Mouse (Mus musculus) urinary bladder, postnatal 10 days (tissue): ENCODE results near the gene Clip3.

Experiments used
- DNase-seq: peaks from one replicate; pipeline ENCODE4 v3.0.0; 2022; ENCODE audit warnings: low spot score

Gene Clip3

GRCm38 (mm10) chr7:30291215-30292131, at the start of gene Clip3:
TSS of gene Clip3 (plus strand) at chr7:30291728.
- peak; percentile 40 for DNase-seq

GRCm38 (mm10) chr7:30251956-30252954, 39.3 kb upstream of the Clip3 start:
- no peak for DNase-seq

GRCm38 (mm10) chr7:30265041-30265440, 26.5 kb upstream of the Clip3 start:
- DNase-seq = no peak

- no peak for DNase-seq
These were observed 26.0 kb upstream of the Clip3 start for GRCm38 (mm10) chr7:30265531-30265930.

- no peak for DNase-seq
These were observed 25.6 kb upstream of the Clip3 start for GRCm38 (mm10) chr7:30265935-30266334.

- DNase-seq = no peak
These were observed 24.7 kb upstream of the Clip3 start for GRCm38 (mm10) chr7:30266780-30267179.

GRCm38 (mm10) chr7:30269641-30270040, 21.9 kb upstream of the Clip3 start:
- no peak for DNase-seq

GRCm38 (mm10) chr7:30274383-30274782, 17.1 kb upstream of the Clip3 start:
- DNase-seq = no peak

GRCm38 (mm10) chr7:30278911-30279310, 12.6 kb upstream of the Clip3 start:
- DNase-seq = no peak

- DNase-seq = no peak
These were observed 12.0 kb upstream of the Clip3 start for GRCm38 (mm10) chr7:30279536-30279935.

GRCm38 (mm10) chr7:30279951-30280669, 11.4 kb upstream of the Clip3 start, which contains the start of the genes Thap8 and Wdr62:
TSS of gene Thap8 (plus strand) at chr7:30280094.
TSS of gene Wdr62 (minus strand) at chr7:30280419.
- DNase-seq = peak; percentile 69

GRCm38 (mm10) chr7:30280670-30281138, 10.8 kb upstream of the Clip3 start:
- peak; percentile 62 for DNase-seq

GRCm38 (mm10) chr7:30281522-30281921, 10.0 kb upstream of the Clip3 start:
- no peak for DNase-seq

GRCm38 (mm10) chr7:30282740-30283139, 8.8 kb upstream of the Clip3 start:
- no peak for DNase-seq

- DNase-seq = no peak
These were observed 4.7 kb upstream of the Clip3 start for GRCm38 (mm10) chr7:30286701-30287410.

GRCm38 (mm10) chr7:30288046-30288445, 3.5 kb upstream of the Clip3 start:
- DNase-seq = no peak

- no peak for DNase-seq
These were observed 2.3 kb upstream of the Clip3 start for GRCm38 (mm10) chr7:30289071-30289713.

- DNase-seq = no peak
These were observed 1.7 kb upstream of the Clip3 start for GRCm38 (mm10) chr7:30289714-30290399.

- DNase-seq = no peak
These were observed 2.3 kb downstream of the Clip3 start for GRCm38 (mm10) chr7:30293795-30294194.

- DNase-seq = no peak
These were observed 2.8 kb downstream of the Clip3 start for GRCm38 (mm10) chr7:30294296-30294695.
